ENCODE assay signal across 8 mouse cellular contexts in genomic region chr2:103565171-103565591, GRCm38 (mm10). TPM values are rescaled to one million over a fixed set of nuclear protein-coding genes. Genes with fewer than 3 reads are reported as not detected.
A peak's percentile ranks its signal among the peaks of the same experiment; 100 is the strongest.
DNase-seq lines count a peak whose midpoint lies in the region; ATAC-seq lines count a peak whose summit lies in the region.

No protein-coding gene starts in this region.

- no peaks in the 10 kb centered on the region for H3K36me3 ChIP-seq in erythroblast, embryonic 14.5 days (ENCODE audit: control insufficient read depth)
- H3K36me3 ChIP-seq in kidney, embryonic 14.5 days (ENCODE audit: control insufficient read depth, insufficient read depth, low read length), result no peaks in the 10 kb centered on the region
- H3K36me3 ChIP-seq in liver, embryonic 11.5 days (ENCODE audit: control insufficient read depth, insufficient read depth, low read length), result no peaks in the 10 kb centered on the region

- H3K27ac ChIP-seq in kidney, embryonic 14.5 days (ENCODE audit: low read depth, low read length), result no peak overlapping the region
- H3K27ac ChIP-seq in liver, embryonic 11.5 days (ENCODE audit: low read depth, low read length), result no peak overlapping the region

- H3K9ac ChIP-seq in kidney, embryonic 14.5 days (ENCODE audit: low read depth, low read length), result peak overlapping the region; percentile 31; the same call in 1 of the 2 replicates
- H3K9ac ChIP-seq in liver, embryonic 11.5 days (ENCODE audit: low read depth, low read length), result peak overlapping the region; percentile 10; the same call in 1 of the 2 replicates

- H3K27me3 ChIP-seq in erythroblast, embryonic 14.5 days (ENCODE audit: control insufficient read depth), result peaks cover 82% of the 10 kb centered on the region
- H3K27me3 ChIP-seq in kidney, embryonic 14.5 days (ENCODE audit: control insufficient read depth, insufficient read depth, low read length), result peaks cover 4% of the 10 kb centered on the region; the same call in 1 of the 2 replicates
- peaks cover 53% of the 10 kb centered on the region for H3K27me3 ChIP-seq in liver, embryonic 11.5 days (replicated peaks; ENCODE audit: control insufficient read depth, insufficient read depth, low read length)

- ATAC-seq in erythroblast, adult 5-6 weeks (replicated peaks; ENCODE audit: low FRiP score, poor library complexity, severe bottlenecking), result no peak
- no peak for ATAC-seq in kidney, embryonic 14.5 days (ENCODE audit: low FRiP score, low TSS enrichment)
- ATAC-seq in liver, embryonic 11.5 days (replicated peaks; ENCODE audit: low FRiP score), result no peak

- peak; percentile 16 for DNase-seq in cerebellum, adult 8-10 months
- peak; percentile 32 to 50 for DNase-seq in frontal cortex, postnatal 14 days (ENCODE audit: low spot score in 2 of 2)
- no peak for DNase-seq in liver, embryonic 11.5 days (ENCODE audit: low spot score)
- peak; percentile 17 to 54 for DNase-seq in natural killer cell, adult 2 months (ENCODE audit: low spot score in 2 of 2)
- peak; percentile 56 for DNase-seq in testis, postnatal 14 days (ENCODE audit: low spot score)

- peak overlapping the region; percentile 98 for H3K4me2 ChIP-seq in kidney, embryonic 14.5 days (replicated peaks; ENCODE audit: low read depth, low read length)
- peak overlapping the region; percentile 87 for H3K4me2 ChIP-seq in liver, embryonic 11.5 days

- H3K4me3 ChIP-seq in erythroblast, embryonic 14.5 days (replicated peaks), result peak overlapping the region; percentile 64
- peak overlapping the region; percentile 69 for H3K4me3 ChIP-seq in kidney, embryonic 14.5 days (ENCODE audit: low read length)
- peak overlapping the region; percentile 61 for H3K4me3 ChIP-seq in liver, embryonic 11.5 days (ENCODE audit: low read depth, low read length)

- WGBS in kidney, embryonic 14.5 days, result 2% methylated on average over 22 of the region's 22 CpGs
- 4% methylated on average over 22 of the region's 22 CpGs for WGBS in liver, embryonic 11.5 days

- peaks cover 35% of the 10 kb centered on the region for H3K4me1 ChIP-seq in erythroblast, embryonic 14.5 days (ENCODE audit: control insufficient read depth)
- H3K4me1 ChIP-seq in kidney, embryonic 14.5 days (ENCODE audit: control insufficient read depth, insufficient read depth, low read length), result peaks cover 32% of the 10 kb centered on the region
- peaks cover 22% of the 10 kb centered on the region for H3K4me1 ChIP-seq in liver, embryonic 11.5 days (replicated peaks; ENCODE audit: control insufficient read depth, insufficient read depth, low read length)

- H3K9me3 ChIP-seq in erythroblast, embryonic 14.5 days (ENCODE audit: control insufficient read depth, low read length), result peaks cover 4% of the 10 kb centered on the region; the same call in 1 of the 2 replicates
- H3K9me3 ChIP-seq in kidney, embryonic 14.5 days (ENCODE audit: control insufficient read depth, low read length), result no peaks in the 10 kb centered on the region
- no peaks in the 10 kb centered on the region for H3K9me3 ChIP-seq in liver, embryonic 11.5 days (ENCODE audit: control insufficient read depth, low read length)

RNA-seq across cellular contexts. Expression of gene Abtb2, which starts 0.9 kb away (rescaled TPM):
- polyA plus RNA-seq in erythroblast, embryonic 14.5 days (2012), result 0.08 and 0.12 TPM in 2 replicates
- total RNA-seq in erythroblast, adult 5-6 weeks (2015; ENCODE audit: low replicate concordance), result 0.38 TPM in 1 of 2 replicates, not detected in the other
- 1.7 and 4.0 TPM in 2 replicates for total RNA-seq in erythroblast, adult 5-6 weeks (2017; ENCODE audit: low replicate concordance)
- polyA plus RNA-seq in kidney, embryonic 14.5 days (2014; fragmentation: Nextera tagmentation; extraction: Ambion mirVana), result 4.9 and 7.6 TPM in 2 replicates
- polyA plus RNA-seq in liver, embryonic 11.5 days (2014; fragmentation: Nextera tagmentation; extraction: Ambion mirVana), result 4.6 and 5.4 TPM in 2 replicates
